Mouse (Mus musculus): Measurements from ENCODE around the gene Gtf2f1. TPM values are rescaled to one million over a fixed set of nuclear protein-coding genes. Genes with fewer than 3 reads are reported as not detected.

Gene Gtf2f1
- polyA plus RNA-seq, 1 experiment, result 40.8 TPM

DNA sequence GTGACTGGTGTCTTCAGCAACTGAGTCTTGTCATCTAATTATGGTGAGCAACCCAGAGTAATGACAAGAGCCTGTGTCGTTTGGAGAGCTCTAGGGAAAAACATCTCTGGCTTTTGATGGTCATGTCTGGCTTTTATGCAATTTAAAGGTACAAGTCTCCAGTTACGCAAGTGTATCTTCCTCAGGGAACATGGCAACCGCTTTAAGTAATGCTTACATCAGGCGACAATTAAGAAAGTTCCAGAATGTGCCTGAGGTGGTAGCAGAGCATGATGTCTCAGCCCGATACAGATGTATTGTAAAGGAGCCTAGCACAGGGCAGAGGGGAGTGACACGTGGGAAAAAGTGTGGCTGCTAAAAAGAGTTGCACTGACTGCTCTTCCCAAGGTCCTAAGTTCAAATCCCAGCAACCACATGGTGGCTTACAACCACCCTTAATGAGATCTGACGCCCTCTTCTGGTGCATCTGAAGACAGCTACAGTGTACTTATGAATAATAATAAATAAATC, 22.1 kb downstream of the Gtf2f1 start:
- DNase-seq, result no peak

GRCm38 (mm10) chr17:56988441-56988840, 22.6 kb downstream of the Gtf2f1 start:
- 83% methylated on average over 7 of the region's 7 CpGs for WGBS
- TF ChIP-seq CTCF (IDR thresholded peaks at IDR 0.05; ENCODE audit: borderline replicate concordance, control insufficient read depth, extremely low read depth, insufficient read depth, low read length, poor library complexity), result no peak
- no peak for TF ChIP-seq POLR2A (IDR thresholded peaks at IDR 0.05; ENCODE audit: control insufficient read depth, extremely low read depth, insufficient read depth, low read length, poor library complexity)
- Histone ChIP-seq H3K36me3 (ENCODE audit: control insufficient read depth, insufficient read depth, low read length) (peaks cover under 1% of the 10 kb centered on the region; the same call in 1 of the 2 replicates), H3K27me3 (ENCODE audit: control insufficient read depth, insufficient read depth, low read length) (no peaks in the 10 kb centered on the region), H3K27ac (ENCODE audit: control insufficient read depth, insufficient read depth, low read length) (no peak overlapping the region), H3K4me1 (replicated peaks; ENCODE audit: control insufficient read depth, insufficient read depth, low read length) (peaks cover 5% of the 10 kb centered on the region), H3K4me3 (ENCODE audit: control insufficient read depth, insufficient read depth, low read length) (no peak overlapping the region)
- no peak for DNase-seq

More for the DNA sequence above, 22.1 kb downstream of the Gtf2f1 start:
- Histone ChIP-seq H3K4me1 (replicated peaks; ENCODE audit: control insufficient read depth, insufficient read depth, low read length) (peaks cover 5% of the 10 kb centered on the region), H3K4me3 (ENCODE audit: control insufficient read depth, insufficient read depth, low read length) (no peak overlapping the region), H3K36me3 (ENCODE audit: control insufficient read depth, insufficient read depth, low read length) (peaks cover 6% of the 10 kb centered on the region; the same call in 1 of the 2 replicates), H3K27ac (ENCODE audit: control insufficient read depth, insufficient read depth, low read length) (no peak overlapping the region), H3K27me3 (ENCODE audit: control insufficient read depth, insufficient read depth, low read length) (no peaks in the 10 kb centered on the region)
- TF ChIP-seq CTCF (IDR thresholded peaks at IDR 0.05; ENCODE audit: borderline replicate concordance, control insufficient read depth, extremely low read depth, insufficient read depth, low read length, poor library complexity) (no peak), POLR2A (IDR thresholded peaks at IDR 0.05; ENCODE audit: control insufficient read depth, extremely low read depth, insufficient read depth, low read length, poor library complexity) (no peak)
- 77% methylated on average over 7 of the region's 7 CpGs for WGBS

DNA sequence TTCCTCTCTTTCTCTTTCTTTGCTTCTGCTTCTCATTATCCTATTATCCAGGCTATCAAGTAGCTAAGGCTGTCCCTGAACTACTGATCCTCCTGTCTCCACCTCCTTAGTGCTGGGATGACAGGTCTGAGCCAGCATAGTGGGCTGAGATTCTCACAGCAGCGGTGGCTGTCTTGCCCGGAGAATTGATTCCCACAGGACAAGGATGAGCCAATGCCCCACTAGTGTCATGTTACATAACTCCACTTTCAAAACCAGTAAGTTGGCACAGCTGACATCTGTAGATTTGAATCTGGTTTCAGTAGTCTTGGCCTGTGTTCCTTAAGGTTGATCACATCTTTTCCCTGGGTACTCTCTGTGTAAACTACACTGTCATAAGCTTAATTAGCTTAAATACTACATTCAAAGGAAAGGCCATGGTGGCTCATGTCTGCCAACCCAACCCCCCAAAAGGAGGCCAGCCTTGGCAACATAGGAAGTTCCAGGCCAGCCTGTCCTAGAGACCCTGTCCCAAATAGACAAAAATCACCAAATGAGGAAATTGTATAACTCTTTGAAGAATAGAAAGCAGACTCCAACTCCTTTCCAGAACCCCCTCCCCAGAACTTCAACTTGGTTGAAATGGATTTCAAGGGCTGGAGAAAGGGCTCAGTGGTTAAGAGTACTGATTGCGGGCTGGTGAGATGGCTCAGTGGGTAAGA, 24.8 kb downstream of the Gtf2f1 start:
- no peaks in the 10 kb centered on the region for H3K36me3 ChIP-seq (ENCODE audit: control insufficient read depth, insufficient read depth, low read length)
- WGBS, result 94% methylated on average over 3 of the region's 3 CpGs
- peaks cover 5% of the 10 kb centered on the region for H3K4me1 ChIP-seq (replicated peaks; ENCODE audit: control insufficient read depth, insufficient read depth, low read length)
- no peak overlapping the region for H3K4me3 ChIP-seq (ENCODE audit: control insufficient read depth, insufficient read depth, low read length)
- DNase-seq, result no peak
- H3K27me3 ChIP-seq (ENCODE audit: control insufficient read depth, insufficient read depth, low read length), result no peaks in the 10 kb centered on the region
- H3K27ac ChIP-seq (ENCODE audit: control insufficient read depth, insufficient read depth, low read length), result no peak overlapping the region
- TF ChIP-seq POLR2A (IDR thresholded peaks at IDR 0.05; ENCODE audit: control insufficient read depth, extremely low read depth, insufficient read depth, low read length, poor library complexity), result no peak
- no peak for TF ChIP-seq CTCF (IDR thresholded peaks at IDR 0.05; ENCODE audit: borderline replicate concordance, control insufficient read depth, extremely low read depth, insufficient read depth, low read length, poor library complexity)

DNA sequence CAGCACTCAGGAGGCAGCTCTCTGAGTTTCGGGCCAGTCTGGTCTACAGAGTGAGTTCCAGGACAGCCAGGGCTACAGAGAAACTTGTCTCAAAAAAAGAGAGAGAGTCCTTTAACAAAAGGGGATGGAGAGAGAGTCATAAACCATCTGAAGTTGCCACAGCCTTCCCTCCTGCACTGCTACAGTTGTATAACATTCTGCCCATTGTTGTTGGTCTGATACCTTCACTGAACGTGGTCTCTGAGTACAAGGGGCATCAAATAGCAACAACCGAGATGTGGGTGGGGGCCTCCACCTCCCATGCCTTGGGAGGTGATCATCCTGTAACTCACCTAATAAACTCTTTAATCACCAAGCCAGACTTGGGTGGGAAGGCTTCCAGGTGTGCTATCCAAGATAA, 25.4 kb downstream of the Gtf2f1 start:
- H3K36me3 ChIP-seq (ENCODE audit: control insufficient read depth, insufficient read depth, low read length), result no peaks in the 10 kb centered on the region

DNA sequence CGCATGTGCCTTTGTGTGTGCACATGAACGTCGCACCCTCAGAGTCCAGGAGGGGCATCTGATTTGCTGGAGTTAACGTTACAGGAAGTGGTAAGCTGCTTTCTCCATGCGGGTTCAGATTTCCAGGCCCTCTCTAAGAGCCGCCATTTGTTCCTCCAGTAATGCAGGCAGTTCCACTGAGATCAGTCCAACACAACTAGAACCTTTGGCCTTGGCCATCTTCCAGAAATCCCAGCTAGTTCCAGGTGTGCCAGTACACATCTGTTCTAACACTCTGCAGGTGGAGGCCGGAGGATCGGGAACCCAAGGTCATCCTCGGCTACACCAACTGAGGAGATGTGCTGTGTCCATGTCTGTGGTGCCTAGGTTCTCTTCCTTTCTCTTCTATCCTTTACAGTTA, 26.2 kb downstream of the Gtf2f1 start:
- no peak overlapping the region for H3K4me3 ChIP-seq (ENCODE audit: control insufficient read depth, insufficient read depth, low read length)
- no peak overlapping the region for H3K27ac ChIP-seq (ENCODE audit: control insufficient read depth, insufficient read depth, low read length)
- H3K4me1 ChIP-seq (replicated peaks; ENCODE audit: control insufficient read depth, insufficient read depth, low read length), result no peaks in the 10 kb centered on the region
- 75% methylated on average over 9 of the region's 9 CpGs for WGBS
- H3K36me3 ChIP-seq (ENCODE audit: control insufficient read depth, insufficient read depth, low read length), result no peaks in the 10 kb centered on the region
- no peak for TF ChIP-seq CTCF (IDR thresholded peaks at IDR 0.05; ENCODE audit: borderline replicate concordance, control insufficient read depth, extremely low read depth, insufficient read depth, low read length, poor library complexity)
- TF ChIP-seq POLR2A (IDR thresholded peaks at IDR 0.05; ENCODE audit: control insufficient read depth, extremely low read depth, insufficient read depth, low read length, poor library complexity), result no peak
- DNase-seq, result no peak
- H3K27me3 ChIP-seq (ENCODE audit: control insufficient read depth, insufficient read depth, low read length), result no peaks in the 10 kb centered on the region

More for the DNA sequence above, 25.4 kb downstream of the Gtf2f1 start:
- Histone ChIP-seq H3K27me3 (ENCODE audit: control insufficient read depth, insufficient read depth, low read length) (no peaks in the 10 kb centered on the region), H3K27ac (ENCODE audit: control insufficient read depth, insufficient read depth, low read length) (no peak overlapping the region), H3K4me1 (replicated peaks; ENCODE audit: control insufficient read depth, insufficient read depth, low read length) (no peaks in the 10 kb centered on the region), H3K4me3 (ENCODE audit: control insufficient read depth, insufficient read depth, low read length) (no peak overlapping the region)
- TF ChIP-seq CTCF (IDR thresholded peaks at IDR 0.05; ENCODE audit: borderline replicate concordance, control insufficient read depth, extremely low read depth, insufficient read depth, low read length, poor library complexity) (no peak), POLR2A (IDR thresholded peaks at IDR 0.05; ENCODE audit: control insufficient read depth, extremely low read depth, insufficient read depth, low read length, poor library complexity) (no peak)
- no peak for DNase-seq
- 94% methylated on average over 3 of the region's 3 CpGs for WGBS

DNA sequence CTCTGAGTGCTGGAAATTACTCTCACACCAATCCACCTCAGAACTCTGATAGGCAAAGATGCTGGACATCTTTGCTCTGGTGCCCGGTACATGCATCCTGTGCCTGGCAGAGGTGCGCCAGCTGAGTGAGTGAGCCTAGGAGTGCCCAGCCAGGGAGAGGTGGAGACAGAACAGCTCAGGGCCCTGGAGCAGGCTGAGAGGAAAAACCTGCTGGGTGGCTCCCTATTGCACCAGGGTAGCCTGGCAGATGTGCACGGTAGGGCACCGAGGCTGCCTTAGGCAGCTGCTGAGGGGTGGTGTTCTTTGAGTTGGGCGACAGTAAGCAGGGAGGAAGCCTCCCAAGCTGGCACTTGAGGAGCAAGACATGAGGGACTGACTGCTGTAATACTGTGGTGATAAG, 29.1 kb downstream of the Gtf2f1 start, which contains the start of gene Acer1:
Acer1 (minus strand) TSS at position 114 of the 400 bp plus-strand sequence.
- Histone ChIP-seq H3K27me3 (ENCODE audit: control insufficient read depth, insufficient read depth, low read length) (no peaks in the 10 kb centered on the region), H3K4me3 (ENCODE audit: control insufficient read depth, insufficient read depth, low read length) (no peak within 1 kb of the TSS), H3K36me3 (ENCODE audit: control insufficient read depth, insufficient read depth, low read length) (no peaks in the 10 kb centered on the region), H3K27ac (ENCODE audit: control insufficient read depth, insufficient read depth, low read length) (no peak within 1 kb of the TSS), H3K4me1 (replicated peaks; ENCODE audit: control insufficient read depth, insufficient read depth, low read length) (no peaks in the 10 kb centered on the region)
- no peak for TF ChIP-seq POLR2A (IDR thresholded peaks at IDR 0.05; ENCODE audit: control insufficient read depth, extremely low read depth, insufficient read depth, low read length, poor library complexity)
- TF ChIP-seq CTCF (IDR thresholded peaks at IDR 0.05; ENCODE audit: borderline replicate concordance, control insufficient read depth, extremely low read depth, insufficient read depth, low read length, poor library complexity), result no peak
- DNase-seq, result no peak
- WGBS, result 93% methylated on average over 5 of the region's 5 CpGs

Measured in thymus, adult 2 months (tissue).